Mouse (Mus musculus) spleen, postnatal 36 days (tissue): Measurements from ENCODE around the gene Sec61g.
"Not testable (repeated sequence)": the region's sequence is repeated elsewhere in the genome, so short reads cannot be mapped to it uniquely, and the experiment has no call there.

Experiments
- DNase-seq, 2 experiments: peaks; one replicate each; pipeline ENCODE4 v3.0.0; 2022; ENCODE audit warnings: low spot score in 2 of 2, mixed read lengths in 1 of 2

The Sec61g gene

DNA sequence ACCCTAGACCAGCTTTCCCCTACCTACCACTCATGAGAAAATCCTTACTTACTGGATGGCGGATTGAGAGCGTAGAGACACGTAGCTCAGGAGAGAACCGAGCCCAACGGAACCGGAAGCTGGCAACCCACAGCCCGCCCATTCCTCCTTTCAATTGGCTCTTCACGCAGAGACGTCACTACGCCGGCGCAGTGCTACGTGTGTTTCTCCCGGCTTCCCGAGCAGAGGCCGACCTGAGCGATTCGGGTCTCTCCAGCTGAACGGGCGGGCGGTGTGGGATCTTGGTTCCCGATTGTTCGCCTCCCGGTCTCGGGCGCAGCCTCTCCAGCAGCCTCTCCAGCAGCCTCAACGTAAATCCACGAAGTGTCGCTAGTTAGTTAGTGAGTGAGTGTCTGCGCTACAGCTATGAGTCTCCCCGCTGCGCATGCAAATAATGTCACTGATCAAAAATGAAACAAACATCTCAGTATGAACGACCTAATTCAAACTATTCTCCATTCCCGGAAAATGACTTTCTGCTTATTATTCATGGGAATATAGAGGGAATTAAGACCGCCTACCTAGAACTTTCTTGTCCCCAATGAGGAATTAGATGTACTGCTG lies at the start of gene Sec61g:
Gene Sec61g, minus strand, starts transcription at position 433 of the 603 bp plus-strand sequence.
- peak; percentile 90 to 91 for DNase-seq

DNA sequence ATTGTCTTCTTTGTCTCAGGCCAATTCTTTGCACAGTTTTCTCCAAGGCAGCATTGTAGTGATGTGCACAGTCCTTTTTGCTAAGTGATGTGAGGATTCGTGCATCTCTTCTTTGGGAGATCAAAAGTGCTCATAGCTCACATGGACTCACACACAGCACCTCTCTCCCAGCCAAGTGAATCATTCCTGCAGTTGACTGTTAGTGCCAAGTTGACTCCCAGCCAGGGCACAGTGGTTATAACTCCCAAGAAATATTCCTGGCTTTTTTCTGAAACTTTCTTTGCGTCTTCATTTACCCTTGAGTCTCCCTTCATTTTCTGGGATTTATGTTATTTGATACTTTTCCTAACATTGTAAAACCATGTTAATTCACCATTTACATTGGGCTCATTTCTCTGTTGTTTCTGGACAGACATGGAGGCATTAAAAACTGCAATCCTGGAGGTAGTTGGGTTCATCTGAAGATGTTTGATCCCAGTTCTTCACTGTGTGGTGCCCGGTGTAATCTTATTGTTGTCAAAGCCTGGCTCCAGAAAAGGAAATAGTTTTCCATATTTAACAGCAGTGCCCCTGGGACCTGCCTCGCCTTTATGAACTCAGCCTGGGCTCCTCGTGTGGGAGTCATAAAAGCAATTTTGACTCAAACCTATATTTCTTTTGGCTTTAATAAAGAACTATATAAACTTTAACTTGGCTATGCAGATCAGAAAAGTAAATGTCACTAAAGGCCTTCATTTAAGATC lies 38.3 kb upstream of the Sec61g start:
- DNase-seq, result no peak

DNA sequence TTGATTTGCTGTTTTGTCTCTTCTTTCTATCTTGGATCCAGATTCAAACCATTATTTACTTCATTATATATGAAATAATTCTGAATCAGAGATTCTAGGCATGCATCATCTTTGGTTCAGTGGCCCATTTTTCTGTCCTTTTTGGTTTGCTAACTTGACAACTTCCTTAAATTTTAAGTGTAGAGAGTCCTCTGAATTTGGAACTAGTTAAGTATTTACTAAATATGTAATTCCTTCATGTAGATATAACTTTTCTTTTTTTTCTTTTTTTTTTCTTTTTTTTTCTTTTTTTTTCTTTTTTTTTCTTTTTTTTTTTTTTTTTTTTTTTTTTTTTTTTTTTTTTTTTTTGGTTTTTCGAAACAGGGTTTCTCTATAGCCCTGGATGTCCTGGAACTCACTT lies 29.1 kb upstream of the Sec61g start:
- no peak for DNase-seq

DNA sequence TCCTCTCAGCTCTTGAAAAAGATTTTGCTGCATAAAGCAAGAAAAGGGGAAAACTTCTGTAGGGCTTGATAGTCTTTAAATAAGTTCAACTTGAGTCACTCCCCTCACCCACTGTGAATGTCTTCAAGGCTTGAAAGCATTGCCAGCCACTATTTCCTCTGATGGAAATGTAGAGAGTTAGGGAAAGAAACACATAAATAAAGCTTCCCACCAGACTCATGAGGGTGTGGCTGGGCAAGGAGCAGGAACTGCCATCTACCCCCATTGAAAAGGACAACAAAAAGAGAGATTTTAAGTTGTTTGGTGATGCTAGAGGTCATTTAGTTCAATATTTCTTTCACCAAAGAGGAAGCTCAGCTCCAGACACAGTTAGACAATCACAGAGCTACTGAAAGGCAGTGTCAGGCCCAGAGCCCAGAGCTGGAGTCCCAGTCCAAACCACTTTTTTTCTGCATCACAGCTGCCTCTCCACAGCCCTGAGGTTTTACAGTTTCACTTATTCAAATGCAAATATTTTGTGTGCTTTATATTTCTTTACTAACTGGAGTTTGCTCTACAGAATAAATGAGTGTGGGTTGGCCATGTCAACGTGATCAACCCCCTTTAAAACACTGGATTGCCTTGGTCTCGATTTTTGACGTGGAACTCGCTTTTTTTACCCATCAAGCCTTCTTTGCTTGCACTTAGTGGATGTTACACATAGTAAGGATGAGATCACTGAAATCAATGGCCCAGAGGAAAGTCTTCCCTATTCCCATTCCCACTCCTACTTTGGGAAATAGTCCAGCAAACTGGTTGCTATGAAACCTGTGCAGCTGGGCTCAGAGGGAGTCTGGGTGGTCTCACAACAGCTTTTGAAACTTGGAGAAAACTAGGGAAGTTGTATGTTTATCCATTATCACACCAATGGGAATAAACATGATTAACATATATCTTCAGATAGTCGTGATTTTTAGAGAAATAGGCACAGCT lies 26.6 kb upstream of the Sec61g start:
- DNase-seq, result no peak

DNA sequence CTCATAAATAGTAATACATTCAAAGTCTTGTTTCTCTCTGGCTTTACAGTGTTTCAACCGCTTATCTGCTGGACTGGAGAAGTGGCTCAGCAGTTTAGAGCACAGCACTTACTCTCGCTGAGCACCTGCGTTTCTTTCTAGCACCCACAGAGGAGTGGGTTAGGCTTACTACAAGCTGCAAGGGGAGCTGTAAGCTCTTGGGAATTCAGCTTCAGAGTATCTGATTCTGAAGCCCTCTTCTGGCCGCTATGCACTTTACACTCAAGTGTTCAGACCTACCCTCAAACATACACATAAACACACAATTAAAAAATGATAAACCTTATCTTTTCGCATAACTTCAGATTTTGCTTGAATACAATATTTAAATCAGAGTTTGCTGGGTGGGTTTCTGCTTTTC lies 24.6 kb upstream of the Sec61g start:
- DNase-seq, result no peak

DNA sequence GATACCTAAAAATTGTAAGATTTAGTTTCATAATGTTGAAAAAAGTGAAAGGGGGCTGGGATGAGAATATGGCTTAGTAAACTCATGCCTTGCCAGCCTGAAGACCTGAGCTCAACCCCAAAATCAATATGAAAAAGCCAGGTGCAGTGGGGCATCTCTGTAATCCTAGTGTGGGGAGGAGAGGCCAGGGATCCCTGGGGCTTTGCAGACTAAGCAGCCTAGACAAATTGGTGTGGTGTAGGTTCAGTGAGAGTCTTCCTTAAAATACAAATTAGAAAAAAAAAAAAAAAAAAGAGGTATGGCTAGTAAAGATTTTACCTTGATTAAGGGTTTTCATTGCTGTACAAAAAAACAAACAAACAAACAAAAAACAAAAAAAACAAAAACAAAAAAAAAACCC lies 20.6 kb upstream of the Sec61g start:
- DNase-seq, result no peak

DNA sequence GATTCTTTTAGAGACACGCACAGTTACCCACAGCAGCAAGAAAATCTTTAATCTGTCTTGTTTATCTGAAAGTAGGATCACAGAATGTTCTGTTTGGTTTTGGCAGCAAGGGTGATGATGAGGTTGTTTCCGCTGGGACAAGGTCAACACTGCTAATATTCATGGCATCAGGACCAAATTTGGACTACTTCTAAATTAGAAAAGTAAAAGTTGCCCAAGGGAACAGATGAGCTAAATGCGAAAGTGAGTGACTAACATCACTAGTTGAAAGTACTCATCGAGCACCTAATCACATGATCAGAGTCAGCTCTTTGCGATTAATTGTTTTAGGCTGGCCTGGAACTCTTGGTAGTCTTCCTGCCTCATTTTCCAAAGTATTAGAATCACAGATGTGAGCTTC lies 20.1 kb upstream of the Sec61g start:
- DNase-seq, result no peak

DNA sequence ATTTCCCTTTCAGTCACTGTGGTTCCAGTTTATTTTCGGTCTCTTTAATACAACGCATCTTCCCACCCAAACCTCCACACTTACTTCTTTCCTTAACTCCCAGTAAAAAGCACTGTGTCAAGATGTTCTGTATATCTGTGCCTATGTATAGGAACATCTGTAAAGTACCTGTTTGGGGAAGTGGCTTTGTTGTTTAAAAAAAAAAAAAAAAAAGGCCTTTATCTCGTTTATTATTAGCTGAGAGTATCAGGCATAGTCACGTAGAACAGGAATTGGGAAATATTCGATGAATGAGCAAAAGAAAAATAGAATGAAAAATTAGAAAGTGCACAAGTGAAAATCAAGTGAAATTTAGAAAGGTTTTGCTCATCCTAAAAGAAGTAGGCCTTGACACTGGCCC lies 19.5 kb upstream of the Sec61g start:
- DNase-seq, result no peak

DNA sequence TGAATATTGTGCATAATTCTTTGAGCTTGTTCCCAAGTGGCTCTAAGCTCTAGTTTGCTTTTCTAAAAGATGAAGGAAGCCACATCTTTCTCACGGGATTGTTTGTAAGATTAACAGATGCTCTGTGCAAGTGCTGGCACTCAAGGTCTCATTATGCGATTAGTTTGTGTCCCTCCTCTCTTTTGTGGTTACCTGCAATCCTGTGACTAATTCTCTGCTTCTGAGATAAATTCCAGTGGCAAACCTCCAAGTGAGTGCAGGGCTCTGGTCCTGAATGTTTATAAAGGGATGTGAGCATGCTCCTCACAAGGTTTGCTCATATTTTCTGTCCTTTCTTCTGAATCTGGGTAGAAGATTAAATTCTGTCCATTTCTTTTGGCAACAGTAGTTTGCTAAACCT lies 18.2 kb upstream of the Sec61g start:
- DNase-seq, result no peak

DNA sequence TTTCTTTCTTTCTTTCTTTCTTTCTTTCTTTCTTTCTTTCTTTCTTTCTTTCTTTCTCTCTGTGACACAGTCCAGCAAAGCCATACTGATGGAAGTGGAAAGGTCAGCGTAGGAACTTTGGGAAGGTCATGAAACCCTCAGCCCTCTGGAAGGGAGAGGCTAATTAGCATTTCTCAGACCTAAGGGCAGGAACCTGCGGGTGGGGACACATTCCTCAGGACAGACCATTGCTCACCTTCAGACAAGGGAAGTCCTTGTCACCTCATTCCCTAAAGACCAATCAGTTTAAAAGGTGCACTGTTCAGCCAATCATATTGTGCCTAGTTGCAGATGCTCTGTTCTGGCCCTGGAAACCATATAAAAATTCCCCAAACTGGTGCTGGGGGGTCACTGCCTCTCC lies 17.4 kb upstream of the Sec61g start:
- no peak for DNase-seq

DNA sequence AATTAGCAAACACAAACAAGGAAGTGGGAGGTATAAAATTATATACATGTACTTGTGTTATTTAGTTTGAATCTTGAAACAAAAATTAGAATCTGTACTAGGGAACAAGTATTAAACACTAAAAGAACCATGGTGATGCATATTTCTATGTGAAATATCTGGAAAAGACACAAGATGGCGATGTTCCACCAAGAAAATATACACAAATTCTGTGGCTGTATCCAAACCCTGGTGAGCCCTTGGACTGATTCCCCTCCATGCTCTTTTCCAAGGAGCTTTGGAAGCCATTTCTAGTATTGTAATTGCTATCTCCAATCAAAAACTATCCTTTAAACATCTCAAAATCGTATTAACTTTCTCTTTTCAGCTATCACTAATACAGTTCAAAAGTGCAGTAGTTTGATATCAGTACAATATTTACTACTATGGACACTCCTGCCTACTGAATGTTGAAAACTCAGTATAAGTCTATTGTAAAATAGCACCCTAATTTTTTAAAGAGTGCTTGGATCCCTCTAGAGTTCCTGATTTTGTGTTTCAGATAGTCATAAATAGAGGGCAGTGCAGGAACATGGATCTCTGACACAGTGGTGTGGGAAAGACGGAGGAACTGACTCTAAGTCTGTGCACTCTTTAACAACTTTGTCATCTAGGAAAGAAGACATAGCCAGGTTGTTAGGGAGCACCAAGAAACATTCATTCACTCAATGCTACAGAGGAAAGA lies 16.8 kb upstream of the Sec61g start:
- DNase-seq, result no peak

DNA sequence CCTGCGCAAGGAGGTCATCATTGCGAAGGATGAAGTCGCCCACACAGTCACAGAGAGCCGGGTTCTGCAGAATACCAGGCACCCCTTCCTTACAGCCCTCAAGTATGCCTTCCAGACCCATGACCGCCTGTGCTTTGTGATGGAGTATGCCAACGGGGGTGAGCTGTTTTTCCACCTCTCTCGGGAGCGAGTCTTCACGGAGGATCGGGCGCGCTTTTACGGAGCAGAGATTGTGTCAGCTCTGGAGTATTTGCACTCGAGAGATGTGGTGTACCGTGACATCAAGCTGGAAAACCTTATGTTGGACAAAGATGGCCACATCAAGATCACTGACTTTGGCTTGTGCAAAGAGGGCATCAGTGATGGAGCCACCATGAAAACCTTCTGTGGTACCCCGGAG lies 6.8 kb upstream of the Sec61g start:
- not testable (repeated sequence) for DNase-seq

DNA sequence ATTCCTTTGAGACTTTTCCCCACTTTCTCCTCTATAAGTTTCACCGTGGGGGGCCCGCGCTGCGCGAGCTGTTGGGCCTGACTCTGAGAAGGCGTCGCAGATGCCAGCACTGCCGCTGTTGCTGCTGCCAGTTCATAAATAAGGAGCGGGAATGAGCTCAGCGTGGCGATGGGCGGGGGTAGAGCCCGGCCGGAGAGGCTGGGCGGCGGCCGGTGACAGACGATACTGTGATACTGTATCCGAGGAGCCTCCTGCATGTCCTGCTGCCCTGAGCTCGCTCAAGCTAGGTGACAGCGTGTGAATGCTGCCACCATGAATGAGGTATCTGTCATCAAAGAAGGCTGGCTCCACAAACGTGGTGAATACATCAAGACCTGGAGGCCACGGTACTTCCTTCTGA lies 5.9 kb upstream of the Sec61g start:
- not testable (repeated sequence) for DNase-seq

DNA sequence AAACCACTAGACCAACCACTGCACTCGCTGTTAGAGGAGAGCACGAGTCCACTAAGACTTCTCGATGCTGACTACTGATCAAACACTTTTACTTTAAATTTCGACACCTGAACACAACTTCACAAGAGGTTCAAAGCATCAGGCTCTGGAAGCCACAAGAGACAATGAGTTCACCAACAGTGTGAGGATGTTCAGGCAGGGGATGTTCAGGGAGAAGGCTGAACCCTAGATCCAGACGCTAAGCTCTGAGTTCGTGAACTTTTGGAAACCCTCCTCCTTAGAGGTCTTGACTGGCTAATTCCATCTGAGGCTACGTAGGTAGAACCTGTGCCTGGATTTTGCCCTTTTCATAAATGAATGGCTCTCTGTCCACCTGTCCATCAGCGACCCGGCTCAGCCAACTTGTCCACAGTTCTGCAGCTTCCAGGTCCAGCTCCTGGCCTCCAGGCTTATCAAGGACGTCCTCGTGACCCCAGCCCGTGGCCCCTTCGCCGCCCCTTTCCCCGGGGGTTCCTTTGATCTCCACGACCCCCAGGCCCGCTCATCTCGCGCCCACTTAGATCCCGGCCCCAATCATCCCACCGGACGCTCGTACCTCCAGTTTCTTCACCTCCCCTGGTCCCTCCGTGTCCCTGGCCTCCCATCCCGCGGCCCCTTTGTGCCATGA lies 766 bp downstream of the Sec61g start:
- no peak for DNase-seq

DNA sequence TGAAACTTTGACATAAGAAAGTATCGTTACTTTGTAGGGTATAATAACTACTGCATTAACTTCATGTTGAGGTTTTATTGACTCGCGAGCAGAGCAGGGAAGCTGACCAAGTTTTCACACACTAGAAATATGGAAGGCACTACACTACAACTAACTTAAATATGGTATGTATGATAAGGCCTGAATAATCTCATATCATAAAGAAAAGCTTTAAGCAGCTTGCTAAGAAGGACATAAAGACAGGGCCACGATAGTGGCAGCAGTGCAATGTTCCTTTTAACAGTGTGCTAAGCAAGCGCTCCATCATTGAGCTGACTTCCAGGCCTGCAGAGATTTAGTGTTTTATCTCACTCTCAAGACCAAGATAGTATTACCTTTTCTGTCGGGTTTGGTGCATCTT lies 2.3 kb downstream of the Sec61g start:
- DNase-seq, result no peak

DNA sequence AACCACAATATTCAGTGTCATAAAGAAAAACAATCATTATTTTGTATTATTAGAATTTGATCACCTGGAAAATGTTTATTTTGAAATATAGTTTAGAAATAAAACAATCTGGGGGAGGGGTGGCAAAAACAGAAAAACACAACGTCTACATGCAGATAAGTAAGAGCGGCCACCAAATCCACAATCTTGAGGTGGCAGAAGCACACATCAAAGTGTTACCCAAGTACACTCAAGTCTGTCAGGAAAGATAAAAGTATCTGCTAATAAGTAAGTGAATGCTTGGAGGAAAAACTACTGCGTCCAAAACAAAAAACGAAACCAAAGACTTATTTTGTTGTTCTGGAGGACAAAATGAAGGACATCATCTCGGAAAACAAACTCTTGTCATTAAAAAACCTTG lies 5.1 kb downstream of the Sec61g start:
- DNase-seq, result peak in 1 of 2 experiments; percentile 32

DNA sequence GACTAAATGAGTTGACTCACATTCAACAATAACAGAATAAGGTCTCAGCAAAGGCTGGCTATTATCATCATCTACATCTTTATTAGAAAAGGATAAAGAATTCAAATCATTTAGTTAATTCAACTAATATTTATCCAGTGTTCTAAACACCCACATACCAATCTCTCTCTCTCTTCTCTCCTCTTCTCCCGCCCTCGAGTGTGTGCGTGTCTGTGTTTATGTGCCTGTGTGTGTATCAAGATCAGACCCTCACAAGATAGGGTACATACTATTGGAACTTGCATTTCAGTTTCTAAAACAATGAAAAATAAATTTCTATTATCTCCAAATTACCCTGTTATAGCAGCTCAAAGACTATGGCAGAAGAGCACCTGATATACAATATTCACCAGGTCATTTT lies 5.5 kb downstream of the Sec61g start:
- no peak for DNase-seq

DNA sequence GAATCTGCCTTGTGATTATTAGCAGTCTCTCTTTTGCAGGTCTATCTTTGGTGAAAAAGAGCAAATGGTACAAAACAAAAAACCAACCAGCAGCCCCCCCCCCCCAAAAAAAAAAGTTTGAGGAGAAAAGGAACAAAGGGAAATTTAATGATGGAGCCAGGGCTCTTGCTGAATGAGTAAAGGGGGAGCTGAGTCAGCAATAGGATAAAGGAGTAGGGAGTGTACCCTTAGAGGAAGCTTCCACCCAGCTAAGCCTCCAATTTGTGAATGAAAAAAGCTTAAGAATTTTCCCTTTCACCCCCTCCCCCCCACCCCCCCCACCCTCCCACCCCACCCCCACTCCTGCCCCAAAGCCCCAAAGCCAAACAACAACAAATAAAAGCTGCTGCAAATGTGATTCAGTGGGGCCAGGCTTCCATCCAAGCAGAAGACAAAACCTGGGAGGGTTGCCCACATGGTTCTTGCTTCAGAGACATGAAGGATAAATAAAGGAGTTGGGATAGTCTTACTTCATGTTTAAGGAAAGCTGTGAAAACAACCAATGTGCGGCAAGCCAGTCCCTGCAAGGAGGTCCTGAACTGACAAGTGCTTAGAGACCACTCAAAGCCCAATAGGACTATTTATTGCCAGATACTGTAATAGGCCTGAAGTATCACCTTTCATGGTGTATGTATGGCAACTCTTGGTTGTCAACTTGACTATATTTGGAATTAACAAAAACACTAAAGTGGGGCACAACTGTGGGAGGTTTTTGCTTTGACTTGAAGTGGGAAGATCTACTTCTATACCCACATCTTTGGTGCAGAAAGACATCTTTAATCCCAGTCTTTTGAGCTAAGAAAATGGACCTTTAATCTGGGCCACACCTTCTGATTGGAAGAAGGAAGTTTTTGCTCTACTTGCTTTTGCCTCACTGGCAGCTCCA lies 9.3 kb downstream of the Sec61g start:
- no peak for DNase-seq
